Mouse (Mus musculus) inflammation-experienced regulatory T-cells (primary cell): ENCODE data around the gene Dgat2l6. TPM values are rescaled to one million over a fixed set of nuclear protein-coding genes. Genes with fewer than 3 reads are reported as not detected.

Source experiments
- polyA plus RNA-seq, 2 experiments: library from polyadenylated mRNA; unstranded; fragments of 100-300 nt; shearing (Covaris generic); gene quantifications; one replicate each; pipeline ENCODE4 v1.2.1; 2017

The Dgat2l6 gene
- polyA plus RNA-seq = under 1 TPM; 0.07 to 0.22 TPM

GRCm38 (mm10) chrX:100524471-100524870 is at the start of gene Dgat2l6:
TSS of gene Dgat2l6 (plus strand) at chrX:100524838.

GRCm38 (mm10) chrX:100494068-100494978 is 30.3 kb upstream of the Dgat2l6 start, which contains the start of gene Igbp1:
TSS of gene Igbp1 (plus strand) at chrX:100494291.

GRCm38 (mm10) chrX:100571951-100572350 is 47.3 kb downstream of the Dgat2l6 start, which contains the start of gene Awat1:
TSS of gene Awat1 (plus strand) at chrX:100572251.

GRCm38 (mm10) chrX:100594791-100595190 is 70.2 kb downstream of the Dgat2l6 start, which contains the start of gene P2ry4:
TSS of gene P2ry4 (minus strand) at chrX:100594869.

Other genes starting within 250 kb of the Dgat2l6 start
- not detected for gene Otud6a, start 95.8 kb upstream of the Dgat2l6 start, polyA plus RNA-seq
- under 1 TPM in 1 of 2 experiments, not detected in 1; 0.23 TPM for gene Awat2, start 82.1 kb upstream of the Dgat2l6 start, polyA plus RNA-seq
- gene Igbp1, start 30.5 kb upstream of the Dgat2l6 start, polyA plus RNA-seq = 10 to 100 TPM; 31.0 to 31.6 TPM
- not detected for gene Awat1, start 47.4 kb downstream of the Dgat2l6 start, polyA plus RNA-seq
- under 1 TPM; 0.11 to 0.21 TPM for gene P2ry4, start 70.0 kb downstream of the Dgat2l6 start, polyA plus RNA-seq
- gene Arr3, start 80.7 kb downstream of the Dgat2l6 start, polyA plus RNA-seq = under 1 TPM; 0.19 to 0.34 TPM
- gene Kif4, start 100.9 kb downstream of the Dgat2l6 start, polyA plus RNA-seq = 1 to 10 TPM in 1 of 2 experiments, under 1 TPM in 1; 0.77 to 1.1 TPM
- gene Pdzd11, start 101.7 kb downstream of the Dgat2l6 start, polyA plus RNA-seq = 10 to 100 TPM; 37.6 to 49.3 TPM
- not detected for gene Gdpd2, start 205.0 kb downstream of the Dgat2l6 start, polyA plus RNA-seq
- gene Dlg3, start 242.9 kb downstream of the Dgat2l6 start, polyA plus RNA-seq = 10 to 100 TPM in 1 of 2 experiments, 1 to 10 TPM in 1; 4.6 to 10.6 TPM